Mouse (Mus musculus) spleen, adult 2 months (tissue): ENCODE data around the gene Spaca3.

Experiments used
- CTCF ChIP-seq: fragments of 200-500 bp; IDR thresholded peaks from 2 replicates; pipeline ENCODE4 v1.5.1; 2011; ENCODE audit warnings: mild to moderate bottlenecking, inconsistent platforms; ENCODE audit not compliant: insufficient read depth, insufficient read length, insufficient replicate concordance; ENCODE audit errors: extremely low read depth
- POLR2A ChIP-seq: fragments of 200-500 bp; IDR thresholded peaks from 2 replicates; pipeline ENCODE4 v1.6.1; 2011; ENCODE audit warnings: low read depth, low read length, inconsistent platforms

DNA sequence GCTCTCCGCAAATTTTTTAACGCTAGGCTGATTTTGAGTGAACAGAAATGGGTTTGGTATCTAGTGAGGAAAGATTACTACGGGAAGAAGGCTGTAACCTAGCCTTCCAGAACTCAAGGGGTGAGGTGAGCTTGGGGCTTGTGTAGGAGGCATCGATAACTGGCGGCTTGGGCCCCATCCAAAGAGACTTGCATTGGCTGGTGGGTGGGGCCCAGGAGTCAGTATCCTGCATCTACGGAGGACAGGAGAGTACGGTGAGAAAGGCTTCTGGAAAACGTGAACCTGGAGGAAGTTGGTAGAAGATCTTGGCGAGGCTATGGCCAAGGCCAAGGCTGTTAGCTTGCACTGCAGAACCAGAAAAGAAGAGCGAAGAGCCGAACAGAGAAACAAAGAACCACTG lies 3.7 kb upstream of the Spaca3 start:
- TF ChIP-seq POLR2A (no peak), CTCF (no peak)
